Mouse (Mus musculus) lung, postnatal 14 days (tissue): ENCODE results near the gene Itpkb.

ENCODE experiments used
- DNase-seq: peaks from one replicate; pipeline ENCODE4 v3.0.0; 2021

Gene Itpkb

GRCm38 (mm10) chr1:180400691-180401455 lies 70.6 kb downstream of the Itpkb start:
- no peak for DNase-seq

GRCm38 (mm10) chr1:180401725-180402124 lies 71.4 kb downstream of the Itpkb start:
- no peak for DNase-seq

GRCm38 (mm10) chr1:180402481-180403081 lies 72.3 kb downstream of the Itpkb start:
- no peak for DNase-seq

GRCm38 (mm10) chr1:180403357-180403693 lies 73.0 kb downstream of the Itpkb start:
- DNase-seq = no peak

- peak; percentile 64 for DNase-seq
These were observed 73.7 kb downstream of the Itpkb start for GRCm38 (mm10) chr1:180403694-180404606.

GRCm38 (mm10) chr1:180404706-180405105 lies 74.4 kb downstream of the Itpkb start:
- DNase-seq = no peak

GRCm38 (mm10) chr1:180405576-180406335 lies 75.5 kb downstream of the Itpkb start:
- DNase-seq = peak; percentile 63

GRCm38 (mm10) chr1:180406336-180407035 lies 76.2 kb downstream of the Itpkb start:
- DNase-seq = no peak

- peak; percentile 83 for DNase-seq
These were observed 76.9 kb downstream of the Itpkb start for GRCm38 (mm10) chr1:180407171-180407671.

GRCm38 (mm10) chr1:180407727-180408719 lies 77.7 kb downstream of the Itpkb start:
- no peak for DNase-seq

GRCm38 (mm10) chr1:180408832-180409231 lies 78.5 kb downstream of the Itpkb start:
- DNase-seq = peak; percentile 58

- DNase-seq = no peak
These were observed 79.5 kb downstream of the Itpkb start for GRCm38 (mm10) chr1:180409771-180410170.

GRCm38 (mm10) chr1:180410306-180410705 lies 80.0 kb downstream of the Itpkb start:
- no peak for DNase-seq

- DNase-seq = no peak
These were observed 84.8 kb downstream of the Itpkb start for GRCm38 (mm10) chr1:180415064-180415463.

GRCm38 (mm10) chr1:180415836-180416235 lies 85.6 kb downstream of the Itpkb start:
- DNase-seq = no peak

- DNase-seq = no peak
These were observed 86.8 kb downstream of the Itpkb start for GRCm38 (mm10) chr1:180417118-180417517.

GRCm38 (mm10) chr1:180419059-180419458 lies 88.8 kb downstream of the Itpkb start:
- no peak for DNase-seq

GRCm38 (mm10) chr1:180420496-180421164 lies 90.3 kb downstream of the Itpkb start:
- DNase-seq = no peak

GRCm38 (mm10) chr1:180421165-180421909 lies 91.1 kb downstream of the Itpkb start:
- no peak for DNase-seq
